Mouse (Mus musculus) CH12.LX (cell line): ENCODE measurements at regions not wholly inside any gene's neighbourhood (a gene's known extent, or its start where the extent isn't known, plus 50 kb on each side); places are given as distances from the start of the nearest gene placed in this dataset.

Experiments used
- DNase-seq: peaks from one replicate; pipeline ENCODE4 v3.0.0-alpha.2; 2013; ENCODE audit errors: extremely low read depth
- H3K27ac ChIP-seq: 2 replicates; pipeline ENCODE4 v1.5.1; 2012; ENCODE audit warnings: low read depth, mild to moderate bottlenecking, control low read depth, moderate library complexity; ENCODE audit not compliant: insufficient read depth
- H3K27me3 ChIP-seq: replicated peaks from 2 replicates; pipeline ENCODE3; 2012; ENCODE audit warnings: inconsistent platforms
- H3K36me3 ChIP-seq, 2 experiments: replicated peaks in 1 of 2; 2 replicates each; pipeline versions ENCODE3 to v1.6.1; 2012; ENCODE audit warnings: inconsistent platforms in 1 of 2, low read length in 1 of 2, mild to moderate bottlenecking in 1 of 2, mixed read lengths in 1 of 2, moderate library complexity in 1 of 2; ENCODE audit not compliant: control insufficient read depth in 1 of 2, insufficient read depth in 1 of 2
- H3K4me1 ChIP-seq, 2 experiments: 2 replicates each; pipeline ENCODE4 v1.6.1; 2012; ENCODE audit warnings: inconsistent platforms in 1 of 2, moderate library complexity in 1 of 2; ENCODE audit not compliant: insufficient read depth in 2 of 2, control insufficient read depth in 1 of 2
- H3K4me2 ChIP-seq: 2 replicates; pipeline ENCODE4 v1.6.1; 2012; ENCODE audit warnings: low read depth, mild to moderate bottlenecking, control low read depth; ENCODE audit not compliant: poor library complexity, insufficient read depth, severe bottlenecking
- H3K4me3 ChIP-seq, 3 experiments: fragments of 150-350 bp in 1 of 3; sonication (generic) in 1 of 3; replicated peaks in 1 of 3; 2 replicates each; pipeline versions ENCODE3 to v1.5.1; 2011 to 2012; ENCODE audit warnings: low read depth in 2 of 3, low read length in 2 of 3, mild to moderate bottlenecking in 2 of 3, moderate library complexity in 2 of 3, control low read depth in 1 of 3, improper control_type of control experiment in 1 of 3, inconsistent platforms in 1 of 3, mixed read lengths in 1 of 3; ENCODE audit not compliant: poor library complexity in 1 of 3
- H3K79me2 ChIP-seq: replicated peaks from 2 replicates; pipeline ENCODE4 v1.6.1; 2012; ENCODE audit warnings: mild to moderate bottlenecking, moderate library complexity; ENCODE audit not compliant: control insufficient read depth, poor library complexity, insufficient read depth, severe bottlenecking; ENCODE audit errors: extremely low read depth
- H3K9ac ChIP-seq: 2 replicates; pipeline ENCODE4 v1.6.1; 2012; ENCODE audit warnings: low read depth, mild to moderate bottlenecking, control low read depth, moderate library complexity; ENCODE audit not compliant: insufficient read depth
- H3K9me3 ChIP-seq: replicated peaks from 2 replicates; pipeline ENCODE3; 2012; ENCODE audit warnings: low read length, inconsistent platforms, mixed read lengths
- BHLHE40 ChIP-seq: IDR thresholded peaks from 2 replicates; pipeline ENCODE4 v1.6.1; 2011; ENCODE audit warnings: mild to moderate bottlenecking, low read depth, low read length, improper control_type of control experiment
- E2F4 ChIP-seq: IDR thresholded peaks from 2 replicates; pipeline ENCODE4 v1.6.1; 2011; ENCODE audit warnings: low read depth, low read length, improper control_type of control experiment; ENCODE audit not compliant: insufficient replicate concordance
- ELF1 ChIP-seq: IDR thresholded peaks from 2 replicates; pipeline ENCODE4 v1.6.1; 2014; ENCODE audit warnings: low read depth, mild to moderate bottlenecking, inconsistent platforms, low read length, improper control_type of control experiment
- ETS1 ChIP-seq: conservative IDR thresholded peaks from 2 replicates; pipeline ENCODE4 v1.6.1; 2012; ENCODE audit warnings: low read depth, mild to moderate bottlenecking, inconsistent platforms, low read length, improper control_type of control experiment, moderate library complexity
- GABPA ChIP-seq: IDR thresholded peaks from 2 replicates; pipeline ENCODE4 v1.6.1; 2012; ENCODE audit warnings: low read depth, low read length, improper control_type of control experiment, inconsistent platforms; ENCODE audit not compliant: insufficient replicate concordance
- KAT2A ChIP-seq: IDR thresholded peaks from 2 replicates; pipeline ENCODE4 v1.6.1; 2012; ENCODE audit warnings: low read length, improper control_type of control experiment, inconsistent platforms; ENCODE audit not compliant: insufficient replicate concordance
- MAX ChIP-seq: IDR thresholded peaks from 2 replicates; pipeline ENCODE4 v1.6.1; 2011; ENCODE audit warnings: low read length, improper control_type of control experiment
- MEF2A ChIP-seq: IDR thresholded peaks from 2 replicates; pipeline ENCODE4 v1.6.1; 2014; ENCODE audit warnings: low read depth, mild to moderate bottlenecking, inconsistent platforms, low read length, improper control_type of control experiment, borderline replicate concordance
- MXI1 ChIP-seq: IDR thresholded peaks from 2 replicates; pipeline ENCODE4 v1.6.1; 2011; ENCODE audit warnings: mild to moderate bottlenecking, low read depth, low read length, improper control_type of control experiment
- NELFE ChIP-seq: IDR thresholded peaks from 2 replicates; pipeline ENCODE4 v1.6.1; 2011; ENCODE audit warnings: low read depth, low read length, improper control_type of control experiment
- NRF1 ChIP-seq: IDR thresholded peaks from 2 replicates; pipeline ENCODE4 v1.6.1; 2014; ENCODE audit warnings: low read depth, mild to moderate bottlenecking, inconsistent platforms, low read length, improper control_type of control experiment, moderate library complexity
- PAX5 ChIP-seq: IDR thresholded peaks from 2 replicates; pipeline ENCODE4 v1.6.1; 2012; ENCODE audit warnings: low read length, inconsistent platforms, mixed read lengths
- POLR2A ChIP-seq: IDR thresholded peaks from 2 replicates; pipeline ENCODE4 v1.6.1; 2011; ENCODE audit warnings: low read depth, mild to moderate bottlenecking, improper control_type of control experiment, low read length
- POLR2AphosphoS2 ChIP-seq: IDR thresholded peaks from 2 replicates; pipeline ENCODE4 v1.6.1; 2011; ENCODE audit warnings: low read depth, low read length, improper control_type of control experiment
- RAD21 ChIP-seq: IDR thresholded peaks from 2 replicates; pipeline ENCODE4 v1.6.1; 2011; ENCODE audit warnings: low read depth, mild to moderate bottlenecking, low read length, improper control_type of control experiment, moderate library complexity
- RCOR1 ChIP-seq: conservative IDR thresholded peaks from 2 replicates; pipeline ENCODE4 v1.6.1; 2012; ENCODE audit warnings: low read depth, mild to moderate bottlenecking, inconsistent platforms, low read length, improper control_type of control experiment
- SIN3A ChIP-seq: IDR thresholded peaks from 2 replicates; pipeline ENCODE4 v1.6.1; 2012; ENCODE audit warnings: low read length, improper control_type of control experiment, inconsistent platforms
- SMC3 ChIP-seq: IDR thresholded peaks from 2 replicates; pipeline ENCODE4 v1.6.1; 2011; ENCODE audit warnings: low read depth, low read length, improper control_type of control experiment
- UBTF ChIP-seq: IDR thresholded peaks from 2 replicates; pipeline ENCODE4 v1.6.1; 2012; ENCODE audit warnings: low read depth, mild to moderate bottlenecking, inconsistent platforms, low read length, improper control_type of control experiment, moderate library complexity
- USF1 ChIP-seq: IDR thresholded peaks from 2 replicates; pipeline ENCODE4 v1.6.1; 2014; ENCODE audit warnings: low read depth, mild to moderate bottlenecking, inconsistent platforms, low read length, improper control_type of control experiment
- ZC3H11A ChIP-seq: IDR thresholded peaks from 2 replicates; pipeline ENCODE4 v1.6.1; 2012; ENCODE audit warnings: low read depth, mild to moderate bottlenecking, inconsistent platforms, low read length, improper control_type of control experiment
- ZKSCAN1 ChIP-seq: IDR thresholded peaks from 2 replicates; pipeline ENCODE4 v1.6.1; 2012; ENCODE audit warnings: low read depth, inconsistent platforms, low read length, improper control_type of control experiment, borderline replicate concordance
- ZNF384 ChIP-seq: IDR thresholded peaks from 2 replicates; pipeline ENCODE4 v1.6.1; 2012; ENCODE audit warnings: low read depth, low read length, improper control_type of control experiment, inconsistent platforms
- dilution Hi-C: fragments of 300-500 bp; cut with MboI; formaldehyde crosslinking; loops from 2 replicates; pipeline ENCODE4 v1.14.3; 2020; ENCODE audit warnings: low sequenced_read_pairs; ENCODE audit not compliant: extremely low pct_unique_long_range_greater_than_20kb, extremely low pct_ligation_motif_present
- in situ Hi-C: fragments of 300-500 bp; cut with MboI; formaldehyde crosslinking; loops from 3 replicates; pipeline ENCODE4 v1.14.3; 2019; ENCODE audit warnings: low sequenced_read_pairs, low pct_ligation_motif_present, low pct_unique_long_range_greater_than_20kb, mixed read lengths

GRCm38 (mm10) chr7:111163321-111163720 is 80.5 kb upstream of the Eif4g2 start:
- no peak for TF ChIP-seq MEF2A
- Histone ChIP-seq H3K27me3 (no peaks in the 10 kb centered on the region), H3K36me3 (no peaks in the 10 kb centered on the region), H3K27ac (no peak overlapping the region), H3K4me1 (peaks cover 0 to 5% of the 10 kb centered on the region in 2 experiments; a peak in 1 of 4 replicates), H3K9me3 (peaks cover 2% of the 10 kb centered on the region), H3K79me2 (no peaks in the 10 kb centered on the region), H3K9ac (no peak overlapping the region), H3K4me2 (no peak overlapping the region), H3K4me3 (no peak overlapping the region)
- in situ Hi-C loops: no loop called here
- dilution Hi-C loops: no loop called here
- no peak for DNase-seq

GRCm38 (mm10) chr7:111158791-111159286 is 76.0 kb upstream of the Eif4g2 start:
- Histone ChIP-seq H3K27ac (no peak overlapping the region), H3K9me3 (peaks cover 2% of the 10 kb centered on the region), H3K79me2 (no peaks in the 10 kb centered on the region), H3K4me3 (no peak overlapping the region), H3K36me3 (no peaks in the 10 kb centered on the region), H3K4me1 (peaks cover 0 to 6% of the 10 kb centered on the region in 2 experiments; a peak in 1 of 4 replicates), H3K9ac (no peak overlapping the region), H3K4me2 (no peak overlapping the region), H3K27me3 (no peaks in the 10 kb centered on the region)
- no peak for DNase-seq
- dilution Hi-C loops: no loop called here
- no peak for TF ChIP-seq POLR2A
- TF ChIP-seq SIN3A: no peak
- TF ChIP-seq UBTF: no peak
- TF ChIP-seq MAX: no peak
- TF ChIP-seq GABPA: no peak
- TF ChIP-seq RAD21: no peak
- TF ChIP-seq MXI1: no peak
- TF ChIP-seq POLR2AphosphoS2: no peak
- TF ChIP-seq ZNF384: no peak
- TF ChIP-seq MEF2A: no peak
- in situ Hi-C loops: no loop called here

GRCm38 (mm10) chr7:111157754-111158325 is 75.0 kb upstream of the Eif4g2 start:
- no peak for DNase-seq
- peaks cover 2% of the 10 kb centered on the region for H3K9me3 ChIP-seq
- no peaks in the 10 kb centered on the region for H3K36me3 ChIP-seq
- H3K4me2 ChIP-seq: no peak overlapping the region
- no peaks in the 10 kb centered on the region for H3K27me3 ChIP-seq
- TF ChIP-seq MAX (no peak), SIN3A (no peak), RCOR1 (no peak), E2F4 (no peak), ZKSCAN1 (no peak), MEF2A (no peak), ELF1 (no peak), USF1 (no peak), ZC3H11A (no peak), RAD21 (no peak), BHLHE40 (no peak), NRF1 (no peak), ETS1 (no peak), PAX5 (no peak), KAT2A (no peak), SMC3 (no peak), GABPA (no peak), NELFE (no peak)
- TF ChIP-seq, all 38 proteins: peak for 0
- dilution Hi-C loops: no loop called here
- Histone ChIP-seq H3K4me1 (peaks cover 0 to 6% of the 10 kb centered on the region in 2 experiments; a peak in 1 of 4 replicates), H3K9ac (no peak overlapping the region), H3K27ac (no peak overlapping the region), H3K79me2 (no peaks in the 10 kb centered on the region), H3K4me3 (no peak overlapping the region)
- in situ Hi-C loops: no loop called here
